Mouse (Mus musculus) testis, adult 2 months (tissue): ENCODE results near the gene Raet1d. TPM values are rescaled to one million over a fixed set of nuclear protein-coding genes. Genes with fewer than 3 reads are reported as not detected.
"Not testable (repeated sequence)": the region's sequence is repeated elsewhere in the genome, so short reads cannot be mapped to it uniquely, and the experiment has no call there.

Experiments
- H3K27ac ChIP-seq: fragments of 200-500 bp; 2 replicates; pipeline ENCODE4 v1.5.1; 2012; ENCODE audit warnings: low read depth, low read length; ENCODE audit not compliant: control insufficient read depth, insufficient read depth
- H3K27me3 ChIP-seq: fragments of 200-500 bp; 2 replicates; pipeline ENCODE4 v1.6.1; 2012; ENCODE audit warnings: mild to moderate bottlenecking, low read length, moderate library complexity; ENCODE audit not compliant: control insufficient read depth, insufficient read depth
- H3K36me3 ChIP-seq: fragments of 200-500 bp; 2 replicates; pipeline ENCODE4 v1.6.1; 2012; ENCODE audit warnings: mild to moderate bottlenecking, low read length; ENCODE audit not compliant: control insufficient read depth, insufficient read depth
- H3K4me1 ChIP-seq: fragments of 200-500 bp; 2 replicates; pipeline ENCODE4 v1.6.1; 2012; ENCODE audit warnings: low read length; ENCODE audit not compliant: control insufficient read depth, insufficient read depth
- H3K4me3 ChIP-seq: fragments of 200-500 bp; 2 replicates; pipeline ENCODE4 v1.5.1; 2012; ENCODE audit warnings: low read depth, mild to moderate bottlenecking, low read length, moderate library complexity, mixed read lengths; ENCODE audit not compliant: control insufficient read depth
- CTCF ChIP-seq: fragments of 200-500 bp; IDR thresholded peaks from 2 replicates; pipeline ENCODE4 v1.5.1; 2012; ENCODE audit warnings: low read depth, mild to moderate bottlenecking, inconsistent platforms, low read length, moderate library complexity; ENCODE audit not compliant: control insufficient read depth, insufficient read depth, insufficient replicate concordance
- polyA plus RNA-seq: library from polyadenylated mRNA; depleted of rRNA; stranded (reverse); fragments of >200 nt; gene quantifications from 2 replicates; pipeline ENCODE4 v1.2.3, GENCODE M21; 2012; rRNA removed

Raet1d gene
- polyA plus RNA-seq, 1 experiment = 0.21 TPM

GRCm38 (mm10) chr10:22390146-22390545 is 29.8 kb downstream of the Raet1d start:
- H3K27me3 ChIP-seq, H3K4me1 ChIP-seq, H3K27ac ChIP-seq, H3K4me3 ChIP-seq, H3K36me3 ChIP-seq: not testable (repeated sequence)

- not testable (repeated sequence) for H3K27me3 ChIP-seq, H3K36me3 ChIP-seq, H3K4me1 ChIP-seq, H3K27ac ChIP-seq, H3K4me3 ChIP-seq
These were observed 31.3 kb downstream of the Raet1d start for GRCm38 (mm10) chr10:22391616-22392015.

DNA sequence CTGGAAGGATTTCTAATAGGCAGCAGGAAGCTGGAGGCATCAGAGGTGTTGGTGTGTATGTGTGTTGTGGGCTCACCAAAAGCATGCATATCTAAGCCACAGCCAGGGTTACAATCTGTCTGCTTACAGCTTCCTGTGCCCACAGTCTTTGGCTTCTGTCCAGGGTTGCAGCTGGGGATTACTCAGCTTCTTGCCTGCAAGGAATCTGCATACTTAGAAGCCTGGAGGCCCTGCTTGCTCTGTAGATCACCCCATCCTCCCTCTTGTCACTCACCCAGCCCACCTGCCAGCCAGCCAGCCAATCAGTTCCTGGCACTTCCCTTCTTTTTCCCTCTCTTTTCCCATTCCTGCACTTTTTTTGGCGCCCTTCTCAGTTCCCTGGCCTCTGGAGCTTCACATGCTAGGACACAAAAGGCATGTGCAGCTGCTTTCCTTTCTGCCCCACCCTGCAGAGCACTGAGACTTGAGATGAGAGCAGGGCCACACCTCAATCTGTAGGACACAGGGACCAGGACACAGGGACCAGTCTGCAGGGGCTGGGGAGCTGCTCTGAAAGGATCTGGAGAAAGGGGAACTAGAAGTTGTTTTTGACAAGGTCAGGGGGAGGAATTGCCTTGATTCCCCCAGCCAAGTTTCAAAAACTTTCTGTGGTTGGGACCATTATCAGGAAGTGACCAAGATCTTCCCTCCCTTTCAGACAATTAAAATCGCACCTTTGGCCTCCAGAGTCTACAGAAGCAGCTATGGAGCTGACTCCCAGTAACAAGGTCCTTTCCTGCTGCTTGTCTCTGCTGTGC is 32.9 kb downstream of the Raet1d start:
- not testable (repeated sequence) for H3K27me3 ChIP-seq, H3K4me1 ChIP-seq, H3K27ac ChIP-seq, H3K36me3 ChIP-seq, H3K4me3 ChIP-seq

DNA sequence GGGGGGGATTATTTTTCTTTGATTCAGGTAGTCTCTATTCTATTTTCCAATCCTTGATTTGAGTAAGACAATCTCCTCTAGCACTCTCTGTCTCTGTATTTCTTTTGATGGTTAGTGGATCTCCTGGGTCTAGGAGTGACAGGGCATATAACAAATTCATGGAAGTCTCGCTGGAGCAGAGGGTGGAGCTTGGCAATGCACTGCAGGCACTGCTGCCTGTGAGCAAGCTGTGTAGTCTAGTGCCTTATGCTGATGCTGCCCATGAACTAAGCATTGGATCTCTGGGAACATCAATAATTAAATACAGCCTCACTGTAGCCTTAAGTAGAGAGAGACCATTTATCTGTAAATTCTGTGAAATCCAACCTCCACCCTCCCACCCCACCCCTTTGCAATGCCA is 36.3 kb downstream of the Raet1d start:
- H3K4me3 ChIP-seq, H3K27me3 ChIP-seq, H3K4me1 ChIP-seq, H3K27ac ChIP-seq, H3K36me3 ChIP-seq: not testable (repeated sequence)

DNA sequence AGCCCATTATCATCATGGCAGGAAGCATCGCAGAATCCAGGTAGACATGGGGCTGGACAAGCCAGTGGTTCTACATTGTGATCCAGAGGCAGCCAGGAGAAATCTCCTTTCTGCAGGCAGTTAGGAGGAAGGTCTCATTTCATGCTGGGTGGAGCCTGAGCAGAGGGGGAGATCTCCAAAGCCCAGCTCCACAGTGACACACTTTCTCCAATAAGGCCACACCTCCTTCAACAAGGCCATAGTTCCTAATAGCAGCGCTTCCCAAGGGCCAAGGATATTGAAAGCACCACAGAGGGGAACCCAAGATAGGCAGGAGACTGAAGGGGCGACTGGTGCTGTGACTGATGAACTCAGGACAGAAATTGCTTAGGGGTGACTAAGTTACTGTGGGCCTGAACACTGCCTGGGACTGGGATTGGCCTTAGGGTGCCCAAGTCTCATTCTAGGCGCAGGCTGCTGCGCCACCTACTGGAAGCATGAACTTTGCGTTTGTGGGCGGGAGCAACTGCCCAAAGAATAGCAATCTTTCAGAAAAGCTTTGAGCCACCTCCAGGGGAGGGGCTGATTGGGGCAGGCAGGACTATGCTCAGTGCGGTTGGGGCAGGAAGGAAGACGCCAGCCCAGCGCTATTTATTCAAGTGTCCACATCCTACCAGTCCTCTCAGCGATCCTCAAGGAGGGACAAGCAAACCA is 42.0 kb downstream of the Raet1d start:
- H3K27me3 ChIP-seq, H3K4me1 ChIP-seq, H3K36me3 ChIP-seq, H3K4me3 ChIP-seq, H3K27ac ChIP-seq: not testable (repeated sequence)
- TF ChIP-seq CTCF = peak; percentile 57; the same call in 1 of the 2 replicates

- not testable (repeated sequence) for H3K27ac ChIP-seq, H3K36me3 ChIP-seq, H3K4me3 ChIP-seq, H3K27me3 ChIP-seq, H3K4me1 ChIP-seq
These were observed 53.5 kb downstream of the Raet1d start for GRCm38 (mm10) chr10:22413702-22414494.

Other genes with a start within 250 kb of the Raet1d start
- gene E030030I06Rik, start 211.3 kb upstream of the Raet1d start, polyA plus RNA-seq = 0.22 and 1.2 TPM in 2 replicates
- gene Raet1e, start 202.0 kb upstream of the Raet1d start, polyA plus RNA-seq = 0.07 and 0.12 TPM in 2 replicates
- not detected in 2 replicates for gene H60b, start 202.0 kb upstream of the Raet1d start, polyA plus RNA-seq